Mouse (Mus musculus): ENCODE measurements around the gene Gm3739. TPM values are rescaled to one million over a fixed set of nuclear protein-coding genes. Genes with fewer than 3 reads are reported as not detected.

Gm3739 gene
- polyA plus RNA-seq (2017; shearing (Covaris generic)) = not detected

DNA sequence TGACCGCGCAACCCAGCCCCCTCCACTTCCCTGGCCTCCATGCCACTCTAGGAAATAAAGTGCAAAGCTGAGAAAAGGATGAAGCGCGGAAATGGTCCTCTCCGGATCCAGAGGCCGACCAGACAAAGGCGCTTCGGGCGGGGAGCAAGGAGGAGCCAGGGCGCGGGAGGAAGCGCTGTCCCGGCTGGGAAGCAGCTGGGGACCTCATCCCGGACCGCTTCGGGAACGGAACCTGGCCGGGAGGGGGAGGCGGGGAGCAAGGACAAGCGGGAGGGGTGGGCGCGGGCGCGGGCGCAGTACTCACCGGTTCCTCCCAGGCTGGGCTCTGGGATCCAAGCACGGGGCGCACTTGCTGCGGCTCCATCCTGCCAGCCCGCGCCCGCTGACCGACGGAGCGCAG lies at the start of gene Gm3739:
Gm3739 (minus strand) TSS at position 389 of the 400 bp plus-strand sequence.

DNA sequence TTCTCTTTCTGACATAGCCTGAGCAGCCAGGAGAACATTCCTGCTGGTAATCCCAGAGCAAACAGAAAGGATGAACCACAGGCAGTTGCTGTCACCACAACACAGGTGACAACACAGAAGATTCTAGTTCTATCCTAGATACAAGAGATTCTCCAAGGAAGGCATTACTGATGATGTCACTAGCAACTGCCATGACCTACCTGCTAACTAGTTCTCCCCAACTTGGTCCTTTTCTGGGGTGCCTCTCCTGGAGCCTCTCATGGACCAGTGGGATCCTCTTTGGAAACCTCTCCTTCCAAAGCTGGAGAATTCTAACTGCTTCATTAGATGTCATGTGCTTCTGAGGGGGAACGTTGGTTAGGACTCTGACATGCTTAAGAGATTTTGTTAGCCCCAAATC lies 17.4 kb upstream of the Gm3739 start, which contains the start of gene Gm5797:
Gm5797 (minus strand) TSS at position 101 of the 400 bp plus-strand sequence.

DNA sequence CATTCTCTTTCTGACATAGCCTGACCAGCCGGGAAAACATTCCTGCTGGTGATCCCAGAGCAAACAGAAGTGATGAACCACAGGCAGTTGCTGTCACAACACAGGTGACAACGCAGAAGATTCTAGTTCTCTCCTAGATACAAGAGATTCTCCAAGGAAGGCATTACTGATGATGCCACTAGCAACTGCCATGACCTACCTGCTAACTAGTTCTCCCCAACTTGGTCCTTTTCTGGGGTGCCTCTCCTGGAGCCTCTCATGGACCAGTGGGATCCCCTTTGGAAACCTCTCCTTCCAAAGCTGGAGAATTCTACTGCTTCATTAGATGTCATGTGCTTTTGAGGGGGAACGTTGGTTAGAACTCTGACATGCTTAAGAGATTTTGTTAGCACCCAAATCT lies 50.2 kb downstream of the Gm3739 start, which contains the start of gene Gm3727:
Gm3727 (minus strand) TSS at position 101 of the 400 bp plus-strand sequence.

Other genes starting within 250 kb of the Gm3739 start
- gene Gm3696, start 214.4 kb downstream of the Gm3739 start, polyA plus RNA-seq (2017; shearing (Covaris generic)) = not detected
- not detected for gene Gm6676, start 189.6 kb downstream of the Gm3739 start, polyA plus RNA-seq (2017; shearing (Covaris generic))
- gene Gm3512, start 140.5 kb downstream of the Gm3739 start, polyA plus RNA-seq (2017; shearing (Covaris generic)) = 0.46 TPM
- gene Gm16434, start 120.5 kb downstream of the Gm3739 start, polyA plus RNA-seq (2017; shearing (Covaris generic)) = not detected
- gene Gm3727, start 50.3 kb downstream of the Gm3739 start, polyA plus RNA-seq (2017; shearing (Covaris generic)) = not detected
- gene Gm5797, start 17.3 kb upstream of the Gm3739 start, polyA plus RNA-seq (2017; shearing (Covaris generic)) = not detected
- gene Gm8374, start 50.1 kb upstream of the Gm3739 start, polyA plus RNA-seq (2017; shearing (Covaris generic)) = not detected
- not detected for gene Gm3755, start 135.9 kb upstream of the Gm3739 start, polyA plus RNA-seq (2017; shearing (Covaris generic))
- 0.39 TPM for gene Gm3752, start 168.7 kb upstream of the Gm3739 start, polyA plus RNA-seq (2017; shearing (Covaris generic))